Mouse (Mus musculus) embryo, embryonic 11 days (tissue): Measurements from ENCODE around the gene Efnb2.

Source experiments
- DNase-seq: peaks from one replicate; pipeline ENCODE4 v3.0.0-alpha.2; 2015

The Efnb2 gene

DNA sequence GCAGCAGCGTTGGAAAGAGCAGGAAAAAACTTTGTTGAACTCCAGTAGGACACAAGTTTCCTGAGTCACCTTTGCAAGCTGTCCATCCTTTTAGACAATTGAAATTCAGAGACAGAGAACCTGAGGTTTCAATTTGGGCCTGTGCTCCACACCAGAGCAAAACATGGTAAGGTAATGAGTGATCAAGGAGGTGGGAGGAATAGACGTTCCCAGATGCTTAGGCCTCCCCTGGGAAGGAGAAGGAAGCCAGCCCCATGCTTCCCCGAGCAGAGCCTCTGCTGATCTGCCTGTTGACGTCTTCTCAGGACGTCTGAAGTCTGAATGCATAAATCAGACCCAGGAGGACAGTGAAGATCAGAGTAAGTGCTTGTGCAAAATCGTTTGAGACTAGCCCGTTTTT, 51.3 kb downstream of the Efnb2 start:
- no peak for DNase-seq

DNA sequence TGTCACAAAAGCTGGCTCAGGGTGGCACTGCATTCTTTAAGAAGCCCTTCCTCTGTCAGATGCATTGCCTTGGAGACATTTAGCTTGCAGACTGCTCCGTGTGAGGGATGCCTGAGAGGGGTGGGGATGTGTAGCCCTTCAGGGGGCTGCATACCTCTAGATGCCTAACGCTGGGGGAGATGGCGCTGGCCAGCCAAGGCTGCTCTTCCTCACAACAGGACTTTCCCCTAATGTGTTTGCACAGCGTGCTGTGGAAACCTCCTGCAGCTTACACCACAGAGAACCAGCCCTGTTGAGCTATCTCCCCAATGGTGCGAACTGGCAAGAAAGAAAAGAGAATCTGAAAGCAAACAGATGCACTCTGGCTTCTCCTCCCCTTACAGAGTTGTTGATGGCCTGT, 51.9 kb downstream of the Efnb2 start:
- DNase-seq: no peak

DNA sequence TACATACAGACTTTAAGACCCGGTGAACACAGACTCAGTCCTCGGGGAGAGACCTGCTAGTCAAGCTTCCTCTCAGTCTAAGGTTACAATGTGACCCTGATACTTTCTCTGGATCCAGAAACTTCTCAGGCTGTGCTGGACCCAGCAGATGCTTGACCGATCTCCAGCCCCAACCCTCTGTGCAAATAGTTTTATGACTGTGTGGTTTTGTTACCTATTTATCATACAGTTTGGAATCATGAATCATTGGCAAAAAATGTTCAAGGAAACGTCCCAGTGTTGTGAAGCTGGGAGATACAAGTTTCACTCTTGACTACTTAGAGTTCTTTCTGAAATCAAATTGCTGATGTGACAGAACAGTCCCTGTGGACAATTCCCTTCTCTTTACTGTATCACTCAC, 55.4 kb downstream of the Efnb2 start:
- DNase-seq: no peak

DNA sequence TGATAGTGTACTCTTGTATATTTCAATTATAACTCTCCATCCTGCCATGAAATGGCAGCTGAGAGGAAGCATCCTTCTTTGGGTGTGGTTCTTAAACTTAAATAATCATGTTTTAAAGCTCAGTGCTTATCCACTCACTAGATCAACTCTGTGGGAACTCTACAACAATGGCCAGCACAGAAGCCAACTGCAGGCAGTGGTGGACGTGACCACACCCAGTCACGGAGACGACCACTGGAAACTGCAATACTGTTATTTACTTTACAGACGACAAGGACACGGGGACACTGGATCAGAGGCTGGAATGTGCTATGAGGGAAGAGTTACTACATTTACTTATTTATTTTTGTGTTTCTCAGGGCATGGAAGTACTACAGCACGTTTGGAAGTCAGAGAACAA, 57.2 kb downstream of the Efnb2 start:
- no peak for DNase-seq

DNA sequence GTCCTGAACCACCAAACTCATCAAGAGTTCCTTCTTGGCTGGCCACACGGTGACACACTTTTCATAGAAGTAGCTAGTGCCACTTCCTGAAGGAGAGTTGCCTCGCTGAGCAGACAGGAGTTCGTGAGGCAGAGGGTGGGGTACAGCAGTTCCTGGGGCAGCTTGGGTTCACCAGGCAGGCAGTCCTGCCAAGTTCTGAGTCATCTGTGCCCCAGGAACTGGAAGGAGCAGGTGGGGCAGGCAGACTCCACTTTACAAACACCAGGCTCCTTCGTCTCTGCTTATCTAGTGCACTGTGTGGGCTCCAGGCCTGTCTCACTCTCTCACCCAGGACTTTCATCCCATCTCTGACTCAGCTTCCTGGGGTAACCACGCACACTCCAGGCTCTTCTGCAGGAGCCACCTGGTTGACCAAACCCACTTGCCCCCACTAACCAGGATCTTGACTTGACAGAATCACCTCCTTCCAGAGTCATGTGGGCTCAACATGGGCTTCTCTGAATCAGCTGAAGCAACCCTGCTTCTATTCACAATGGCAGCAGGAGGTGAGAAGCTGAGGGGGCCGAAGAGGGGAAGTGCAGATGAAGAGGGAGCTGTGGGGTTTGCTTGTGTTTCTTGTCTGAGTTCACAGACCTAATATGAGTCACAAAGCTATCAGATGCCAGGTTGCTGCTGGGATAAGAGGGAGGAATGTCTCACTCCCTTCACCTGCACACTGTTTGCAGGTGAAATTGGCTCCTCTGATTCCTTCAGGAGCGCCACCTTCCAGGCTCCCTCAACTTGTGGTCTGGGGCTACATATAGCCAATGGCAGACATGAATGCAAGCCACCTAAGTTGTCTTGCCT, 58.2 kb downstream of the Efnb2 start:
- DNase-seq: no peak

DNA sequence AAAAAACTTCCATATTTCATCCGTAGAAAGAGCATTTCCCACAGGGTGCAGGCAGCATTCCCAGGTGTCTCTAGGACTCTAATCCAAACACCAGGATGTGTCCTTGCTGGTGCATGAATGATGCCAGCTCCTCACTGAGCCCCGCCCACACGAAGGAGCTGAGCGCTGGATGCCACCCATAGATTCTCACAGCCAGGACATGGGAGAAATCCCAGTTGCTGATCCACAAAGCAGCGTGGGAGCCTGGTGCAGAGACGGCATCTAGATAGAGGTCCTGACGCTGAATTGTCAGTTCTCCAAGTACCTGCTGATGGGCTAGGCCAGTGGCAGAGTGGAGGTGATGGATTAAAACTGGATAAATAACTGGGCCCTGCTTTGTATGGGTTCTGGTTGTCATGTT, 61.1 kb downstream of the Efnb2 start:
- DNase-seq: no peak

DNA sequence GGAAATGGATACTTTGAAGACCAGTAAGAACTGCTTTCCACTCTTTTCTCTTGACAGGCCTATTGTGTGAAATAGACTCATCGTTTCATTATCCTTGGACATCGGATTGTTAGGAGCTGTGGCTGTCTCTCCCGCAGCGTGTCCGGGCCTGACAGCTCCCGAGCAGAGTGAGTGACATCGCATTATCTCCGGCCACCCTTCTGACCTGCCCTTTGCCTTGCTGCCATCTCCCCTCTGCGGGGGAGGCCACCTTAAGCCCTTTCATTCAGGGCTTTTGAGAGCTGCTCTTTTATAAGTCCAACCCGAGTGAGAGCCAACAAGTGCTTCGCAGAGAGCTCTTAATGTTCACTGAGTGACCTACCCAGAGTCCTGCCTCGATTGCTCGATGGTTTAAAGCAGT, 63.6 kb downstream of the Efnb2 start:
- DNase-seq: no peak

DNA sequence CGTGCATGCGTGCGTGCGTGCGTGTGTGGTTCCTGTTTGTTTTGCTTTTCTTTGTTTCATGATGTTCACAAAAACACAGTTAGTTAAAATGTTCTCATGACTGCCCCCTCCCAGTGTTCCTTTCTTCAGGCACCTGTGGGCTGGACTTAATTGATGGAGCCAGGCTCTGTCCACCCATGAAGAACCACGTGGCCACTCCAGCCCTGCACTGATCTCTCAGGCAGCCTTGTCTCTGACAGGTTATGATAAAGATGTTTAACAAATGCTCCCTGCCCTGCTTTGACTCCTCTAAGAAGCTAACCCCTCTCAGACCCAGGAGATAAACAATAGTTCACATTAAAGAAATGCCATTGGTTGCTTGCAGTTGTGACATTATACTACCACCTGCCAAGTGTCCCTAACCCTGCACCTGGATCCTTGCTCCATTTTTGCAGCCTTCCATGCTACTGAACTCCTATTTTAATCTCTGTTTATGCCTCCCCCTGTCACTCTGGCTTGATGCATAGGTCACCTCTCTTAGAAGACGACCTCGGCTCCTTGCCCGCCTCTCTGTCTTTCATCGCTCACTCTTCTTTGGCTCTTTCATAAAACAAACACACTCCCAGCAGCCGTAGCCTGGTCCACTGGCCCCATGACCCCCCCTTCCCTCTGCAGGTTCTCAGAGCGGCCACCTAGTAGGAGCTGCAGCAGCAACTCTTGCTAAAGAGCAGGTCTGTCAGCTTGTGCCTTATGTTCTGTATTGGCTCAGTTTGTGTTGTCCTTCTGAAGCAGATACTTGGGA, 65.0 kb downstream of the Efnb2 start:
- DNase-seq: no peak

DNA sequence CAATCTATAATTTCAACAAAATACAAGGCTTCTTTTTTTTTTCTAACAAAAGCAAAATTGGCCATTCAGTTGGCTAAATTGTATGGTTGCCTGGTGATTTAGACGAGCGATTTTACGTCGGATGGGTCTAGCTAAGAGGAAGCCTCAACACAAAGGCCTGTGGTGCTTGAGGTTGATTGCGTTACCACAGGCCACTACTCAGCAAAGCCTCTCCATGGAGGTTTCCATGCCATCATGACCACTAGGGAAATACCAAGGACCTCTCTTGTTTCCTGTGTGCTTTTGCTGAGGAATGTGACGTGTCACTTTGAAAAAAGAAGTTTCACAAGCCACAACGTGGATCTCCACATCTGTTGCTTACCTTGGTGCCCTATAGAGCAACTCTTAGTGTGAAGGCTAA, 67.2 kb downstream of the Efnb2 start:
- no peak for DNase-seq

DNA sequence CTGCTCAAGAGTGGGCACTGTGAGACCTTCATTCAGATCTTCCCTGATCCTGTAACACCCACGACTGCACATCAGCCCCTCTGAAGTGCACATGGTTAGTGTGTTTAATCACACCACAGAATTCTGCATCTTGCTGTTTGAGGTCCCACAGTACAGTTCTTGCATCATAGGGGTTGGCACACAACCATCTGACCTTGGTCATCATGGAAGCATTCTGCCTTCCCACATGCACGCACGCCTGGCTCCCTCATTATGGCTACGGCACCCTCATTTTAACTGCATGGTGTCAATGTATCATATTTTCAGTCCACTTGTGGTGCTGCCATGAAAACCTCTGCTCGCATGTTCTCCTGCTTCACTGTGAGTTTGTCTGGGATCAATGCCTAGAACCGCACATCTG, 67.7 kb downstream of the Efnb2 start:
- no peak for DNase-seq

DNA sequence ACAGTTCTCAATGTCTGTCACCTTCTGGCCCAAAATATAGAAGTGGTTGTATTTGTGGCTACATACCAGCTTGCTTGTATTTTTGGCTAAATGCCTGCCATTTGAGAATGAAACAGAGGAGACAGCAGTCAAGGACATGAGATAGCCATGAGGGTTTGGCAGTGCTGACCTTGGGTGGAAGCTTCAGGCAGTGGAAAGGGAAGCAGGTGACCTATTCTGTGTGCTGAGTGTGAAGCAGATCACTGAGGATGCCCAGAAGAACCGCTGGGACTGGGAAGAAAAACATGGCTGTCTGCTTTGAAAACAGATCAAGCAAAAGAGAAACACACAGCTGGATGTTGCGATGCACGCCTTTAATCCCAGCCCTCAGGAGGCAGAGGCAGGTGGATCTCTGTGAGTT, 68.7 kb downstream of the Efnb2 start:
- DNase-seq: no peak

DNA sequence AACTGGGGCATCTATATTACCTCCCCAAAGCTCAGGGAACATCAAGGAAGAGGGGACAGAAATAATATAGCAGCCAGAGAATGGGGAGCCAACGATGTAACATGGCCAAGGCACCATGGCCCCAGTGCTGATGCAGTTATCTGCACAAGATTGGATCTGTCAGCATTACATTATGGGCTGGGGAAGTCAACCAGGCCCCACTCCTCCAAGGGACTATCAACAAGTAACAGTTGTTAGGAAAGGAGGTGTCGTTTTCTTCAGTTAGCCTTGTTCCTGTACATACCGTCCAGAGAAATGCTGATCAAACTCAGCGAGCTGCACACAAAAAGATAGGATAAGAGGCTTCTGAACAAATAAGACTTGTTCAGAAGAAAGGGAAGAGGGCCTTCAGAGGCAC, 77.1 kb downstream of the Efnb2 start:
- no peak for DNase-seq

DNA sequence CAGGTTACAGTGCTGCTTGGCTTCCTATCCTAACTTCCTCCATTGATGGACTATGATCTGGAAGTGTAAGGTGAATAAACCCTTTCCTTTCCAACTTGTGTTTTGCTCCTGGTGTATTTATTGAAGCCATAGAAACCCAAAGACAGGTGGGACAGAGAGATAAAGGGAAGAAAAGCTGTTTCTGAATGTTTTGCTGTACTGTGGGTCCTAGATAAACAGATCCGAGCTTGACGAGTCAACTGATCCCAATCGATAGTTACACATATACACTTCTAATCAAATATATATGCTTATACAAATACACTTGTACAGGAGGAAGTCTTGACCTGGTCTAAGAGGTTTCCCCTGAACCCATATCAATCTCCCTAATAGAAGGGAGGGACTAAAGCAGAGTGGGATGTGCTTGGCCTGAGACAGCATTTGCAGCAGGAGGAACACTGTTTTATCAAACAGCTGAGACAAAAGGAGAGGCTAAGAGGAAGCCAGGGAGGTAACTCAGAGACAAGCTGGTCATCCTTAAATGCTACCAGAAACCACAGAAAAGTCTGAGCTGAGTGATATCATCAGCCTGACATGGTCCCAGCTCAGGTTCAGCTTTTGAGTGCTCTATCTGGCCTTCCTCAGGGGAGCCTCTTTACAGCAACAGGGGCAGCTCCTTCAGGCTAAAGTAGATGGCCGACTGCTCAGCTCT, 77.6 kb downstream of the Efnb2 start:
- no peak for DNase-seq

DNA sequence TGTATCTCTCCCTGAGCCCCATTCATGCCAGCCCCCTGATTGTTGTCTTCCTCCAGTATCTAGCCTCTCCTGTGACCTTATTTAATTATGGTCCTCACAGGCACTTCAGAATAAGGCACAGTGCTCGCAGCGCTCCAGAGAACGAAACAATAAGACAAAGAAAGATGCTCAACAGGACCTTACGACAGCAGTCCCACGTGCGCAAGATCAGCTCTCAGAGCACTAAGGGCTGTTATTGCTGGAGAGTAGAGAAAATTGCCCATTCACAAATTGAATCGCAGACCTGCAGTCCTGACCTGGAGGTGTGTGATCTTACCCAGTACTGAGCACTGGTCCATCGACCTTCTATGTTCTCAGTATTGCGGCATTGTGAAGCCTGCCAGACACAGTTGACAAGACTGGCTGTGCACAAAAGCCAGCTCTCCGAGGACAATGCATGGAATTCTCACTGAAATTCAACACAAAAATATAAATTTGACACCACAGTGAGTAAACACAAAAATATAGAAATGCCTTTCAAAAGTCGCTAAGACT, 83.2 kb downstream of the Efnb2 start:
- no peak for DNase-seq

DNA sequence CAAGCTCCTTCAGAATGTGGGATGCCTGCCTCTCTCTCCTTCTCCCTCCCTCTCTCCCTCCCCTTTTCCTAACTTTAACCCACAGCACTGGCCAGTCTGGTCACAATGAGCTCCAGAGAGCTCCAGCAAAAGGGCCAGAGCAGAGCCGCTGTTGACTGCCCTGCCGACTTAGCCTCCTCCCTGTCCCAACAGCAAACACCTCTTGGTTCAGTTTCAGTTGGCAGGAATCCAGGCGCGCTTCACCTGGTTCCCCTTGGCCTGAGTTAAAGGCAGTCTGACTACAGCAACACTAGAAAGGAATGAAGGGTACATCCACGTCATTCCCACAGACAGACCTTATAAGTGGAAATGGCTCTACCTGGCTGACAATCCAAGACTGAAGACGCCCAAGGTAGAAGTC, 84.2 kb downstream of the Efnb2 start:
- no peak for DNase-seq

DNA sequence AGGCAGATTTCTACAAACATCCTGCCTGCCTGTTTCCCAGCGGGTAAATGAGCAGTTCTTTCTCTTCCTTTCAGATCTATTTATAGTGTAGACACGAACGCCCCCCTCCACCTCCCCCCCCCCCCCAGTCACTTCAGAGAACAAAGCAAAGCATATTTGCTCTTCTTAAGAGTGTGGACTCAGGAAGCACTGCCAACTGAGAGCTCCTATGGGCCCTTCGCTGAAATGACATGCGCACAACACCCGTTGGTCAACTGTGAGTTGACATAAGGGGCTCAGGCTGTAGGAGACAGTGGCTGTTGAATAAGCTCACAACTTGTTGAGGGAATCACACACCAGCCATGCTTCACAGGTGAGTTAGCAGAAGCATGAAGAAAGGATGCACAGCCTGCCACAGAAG, 84.8 kb downstream of the Efnb2 start:
- DNase-seq: no peak

DNA sequence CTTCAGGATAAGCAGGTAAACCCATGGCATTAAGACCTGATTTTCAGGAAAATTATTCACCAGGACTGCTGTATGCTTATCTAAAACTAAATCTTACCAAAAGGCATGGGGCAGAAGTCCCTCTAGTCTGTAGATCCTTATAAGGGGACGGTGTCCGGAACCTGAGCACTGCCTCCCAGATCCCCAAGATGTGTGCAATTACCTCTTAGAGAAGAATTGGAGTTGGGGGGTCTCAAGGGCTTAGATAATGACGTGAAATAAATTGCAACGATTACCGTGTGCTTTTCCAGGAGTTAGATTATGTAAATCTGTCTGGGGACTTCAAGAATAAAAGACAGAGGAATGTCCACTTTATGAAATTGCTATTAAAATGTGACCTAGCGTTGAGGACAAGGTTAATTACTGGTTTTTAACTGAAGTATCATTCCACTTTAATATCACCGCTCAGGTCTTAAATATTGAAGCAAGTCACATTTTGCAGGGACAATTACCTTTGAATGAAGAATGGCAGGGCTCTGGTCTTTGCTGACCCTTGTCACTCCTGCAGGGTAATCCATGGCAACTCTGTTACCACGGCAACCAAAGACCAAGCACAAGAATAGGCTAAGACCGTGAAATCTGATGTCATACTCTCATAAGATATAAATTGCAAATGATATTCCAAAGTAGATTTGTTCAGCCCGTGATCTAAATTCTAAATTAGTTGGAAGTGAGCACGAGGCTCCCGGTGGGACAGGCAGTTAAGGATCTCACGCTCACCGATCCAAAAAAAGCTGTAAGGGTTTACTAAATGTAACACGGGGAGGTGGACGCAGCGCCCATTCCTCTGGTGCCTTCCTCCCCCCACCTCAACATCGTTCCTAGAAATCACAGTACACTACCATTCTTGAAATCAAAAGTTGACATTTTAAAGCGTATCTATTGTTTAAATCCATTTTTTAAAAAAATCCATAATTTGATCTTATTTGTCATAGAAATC, 86.2 kb downstream of the Efnb2 start:
- peak; percentile 85 for DNase-seq

DNA sequence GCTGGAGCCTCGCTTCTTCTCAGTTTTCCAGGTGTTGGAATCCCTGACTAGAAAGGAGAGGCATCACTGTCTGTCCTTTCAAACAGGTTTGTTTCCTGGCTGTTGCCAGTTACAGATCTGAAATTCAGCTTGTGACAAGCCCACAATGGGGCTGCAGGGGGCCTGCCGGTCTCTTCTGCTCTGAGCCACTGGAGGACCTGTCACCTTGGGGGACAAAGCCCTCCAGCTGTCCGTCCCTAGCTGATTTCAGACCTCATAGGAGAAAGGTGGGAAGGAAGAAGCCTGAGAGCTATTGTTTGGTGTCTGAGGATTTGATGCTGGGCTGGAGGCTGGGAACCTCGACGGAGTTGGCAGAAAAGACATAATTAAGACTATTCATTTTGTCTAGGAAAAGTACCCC, 88.8 kb downstream of the Efnb2 start:
- DNase-seq: no peak

DNA sequence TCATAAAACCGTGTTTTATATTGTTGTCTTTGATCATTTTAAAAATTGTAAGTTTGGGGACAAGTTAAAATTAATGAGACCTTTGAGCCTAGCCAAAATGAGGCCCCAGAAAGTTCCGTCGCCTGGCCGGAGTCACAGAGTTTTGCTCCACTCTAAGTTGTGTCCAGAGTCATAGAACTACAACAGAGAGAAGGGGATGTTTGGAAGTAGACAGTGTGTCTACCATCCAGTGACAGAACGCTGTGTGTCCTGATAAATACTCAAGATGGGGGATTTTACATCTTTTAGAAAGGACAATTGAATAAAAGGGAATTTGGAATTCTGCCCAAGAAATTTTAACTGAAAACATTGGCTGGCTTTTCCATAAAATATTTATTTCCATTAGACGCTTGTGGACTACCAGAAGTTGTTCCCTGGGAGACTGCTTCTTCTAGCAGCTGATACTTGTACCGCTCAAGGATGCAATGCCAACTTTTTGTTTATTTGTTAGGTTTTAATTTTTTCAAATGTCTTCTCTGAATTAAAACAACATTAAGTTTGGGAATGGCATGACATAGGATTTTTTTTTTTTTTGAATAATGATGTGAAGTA, 89.3 kb downstream of the Efnb2 start:
- no peak for DNase-seq

DNA sequence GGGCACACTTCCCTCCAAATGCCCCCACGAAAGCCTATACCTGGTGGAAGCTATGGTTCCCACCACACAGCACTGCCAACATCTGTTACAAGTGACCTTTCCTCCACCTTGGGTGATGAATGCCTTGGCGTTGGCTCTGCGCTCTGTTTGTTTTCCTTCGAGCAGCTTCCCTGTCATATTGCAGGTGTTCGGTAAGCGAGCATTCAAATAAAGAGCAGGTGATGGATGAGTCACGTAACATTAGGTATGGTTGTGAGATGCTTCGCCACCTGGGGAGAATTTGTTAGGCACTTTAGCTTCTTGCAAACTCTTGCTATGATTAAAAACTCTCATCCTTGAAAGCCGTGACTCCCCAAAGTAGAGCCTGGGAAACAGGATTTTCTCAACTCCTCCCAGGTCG, 91.8 kb downstream of the Efnb2 start:
- DNase-seq: no peak

DNA sequence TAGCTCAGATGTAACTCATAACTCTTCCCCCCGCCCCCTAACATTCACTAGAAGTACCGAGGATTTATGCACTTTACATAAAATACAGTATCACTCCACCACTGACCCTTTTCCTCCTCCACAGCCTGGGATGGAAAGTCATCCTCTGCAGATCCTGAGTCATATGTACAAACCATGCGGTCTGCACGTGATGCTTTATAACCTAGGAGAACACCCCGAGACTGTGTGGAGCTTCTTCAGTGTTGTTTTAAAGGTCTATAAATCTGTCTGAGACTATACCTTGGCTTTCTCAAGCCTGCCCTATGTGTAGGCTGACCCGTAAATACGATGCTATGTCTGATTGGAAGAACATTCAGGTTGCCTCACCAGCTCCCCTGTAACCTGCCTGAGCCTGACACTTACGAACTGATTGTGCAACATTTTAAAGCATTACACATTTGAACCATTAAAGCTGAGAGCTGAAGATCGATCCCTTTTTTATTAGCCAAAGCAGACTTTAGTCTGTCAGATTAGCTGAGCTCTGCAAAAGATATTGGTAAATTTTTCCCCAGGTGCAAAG, 92.7 kb downstream of the Efnb2 start:
- DNase-seq: no peak
